Mouse (Mus musculus) hindbrain, embryonic 16.5 days (tissue): ENCODE measurements around the gene Nfe2l1. TPM values are rescaled to one million over a fixed set of nuclear protein-coding genes. Genes with fewer than 3 reads are reported as not detected.

Source experiments
- ATAC-seq: fragments of 200-750 bp; cut with Nextera tagmentation; 2 replicates; pipeline ENCODE4 v1.8.0; 2017; ENCODE audit warnings: moderate TSS enrichment, moderate library complexity
- H3K27ac ChIP-seq: fragments of 300-500 bp; sonication (generic); 2 replicates; pipeline ENCODE4 v1.5.1; 2014; ENCODE audit warnings: low read depth, mild to moderate bottlenecking, control low read depth, low read length, moderate library complexity
- H3K27me3 ChIP-seq: fragments of 300-500 bp; sonication (generic); replicated peaks from 2 replicates; pipeline ENCODE4 v1.6.1; 2014; ENCODE audit warnings: low read length; ENCODE audit not compliant: control insufficient read depth, insufficient read depth
- H3K36me3 ChIP-seq: fragments of 300-500 bp; sonication (generic); 2 replicates; pipeline ENCODE4 v1.6.1; 2014; ENCODE audit warnings: mild to moderate bottlenecking, low read length, moderate library complexity, mixed read lengths; ENCODE audit not compliant: control insufficient read depth, insufficient read depth
- H3K4me1 ChIP-seq: fragments of 300-500 bp; sonication (generic); 2 replicates; pipeline ENCODE4 v1.6.1; 2014; ENCODE audit warnings: low read depth, low read length; ENCODE audit not compliant: control insufficient read depth, insufficient read depth
- H3K4me2 ChIP-seq: fragments of 300-500 bp; sonication (generic); 2 replicates; pipeline ENCODE4 v1.6.1; 2014; ENCODE audit warnings: mild to moderate bottlenecking, low read length, control low read depth, moderate library complexity
- H3K4me3 ChIP-seq: fragments of 300-500 bp; sonication (generic); 2 replicates; pipeline ENCODE4 v1.5.1; 2014; ENCODE audit warnings: mild to moderate bottlenecking, low read length, control low read depth, moderate library complexity
- H3K9ac ChIP-seq: fragments of 300-500 bp; sonication (generic); 2 replicates; pipeline ENCODE4 v1.6.1; 2014; ENCODE audit warnings: low read depth, mild to moderate bottlenecking, control low read depth, low read length, moderate library complexity
- H3K9me3 ChIP-seq: fragments of 300-500 bp; sonication (generic); 2 replicates; pipeline ENCODE4 v1.6.1; 2014; ENCODE audit warnings: mild to moderate bottlenecking, low read length, moderate library complexity; ENCODE audit not compliant: control insufficient read depth
- WGBS: fragments of 180-500 bp; shearing (Covaris S2); extraction: QIAGEN DNeasy Blood & Tissue Kit; methylation state at CpG from one replicate; pipeline ENCODE4 v1.1.7; 2014; 5-methylcytosine and 5-hydroxymethylcytosine counted together
- microRNA counts: library from miRNA; unstranded; fragments of <30 nt; microRNA quantifications from one replicate; lab custom pipeline; 2016
- microRNA-seq: library from miRNA; unstranded; fragments of <30 nt; microRNA quantifications from one replicate; pipeline ENCODE4, GENCODE M21; 2017
- polyA plus RNA-seq: library from polyadenylated mRNA; unstranded; fragments of >200 nt; fragmentation: Nextera tagmentation; extraction: Ambion mirVana; gene quantifications from 2 replicates; pipeline ENCODE4 v1.2.1, GENCODE M21; 2015

Gene Nfe2l1
- polyA plus RNA-seq, 1 experiment from 2014 or later: 83.3 TPM

- Histone ChIP-seq H3K27ac (no peak overlapping the region), H3K36me3 (peaks cover 39% of the 10 kb centered on the region), H3K27me3 (no peaks in the 10 kb centered on the region), H3K9ac (no peak overlapping the region), H3K4me2 (no peak overlapping the region), H3K4me1 (peaks cover 26% of the 10 kb centered on the region), H3K9me3 (no peaks in the 10 kb centered on the region), H3K4me3 (no peak overlapping the region)
- no peak for ATAC-seq
- WGBS: 90% methylated on average over 9 of the region's 9 CpGs
These were observed 57.4 kb downstream of the Nfe2l1 start for GRCm38 (mm10) chr11:96772413-96772812.

- Histone ChIP-seq H3K4me2 (no peak overlapping the region), H3K27me3 (no peaks in the 10 kb centered on the region), H3K9me3 (no peaks in the 10 kb centered on the region), H3K4me1 (peaks cover 30% of the 10 kb centered on the region), H3K36me3 (peaks cover 39% of the 10 kb centered on the region), H3K27ac (no peak overlapping the region; the same call in 1 of the 2 replicates), H3K4me3 (no peak overlapping the region), H3K9ac (no peak overlapping the region)
- WGBS: 98% methylated on average over 9 of the region's 9 CpGs
- ATAC-seq: no peak
These were observed 58.3 kb downstream of the Nfe2l1 start for GRCm38 (mm10) chr11:96771274-96771975.

GRCm38 (mm10) chr11:96768240-96768639, 61.5 kb downstream of the Nfe2l1 start:
- Histone ChIP-seq H3K4me3 (no peak overlapping the region), H3K9me3 (no peaks in the 10 kb centered on the region), H3K9ac (peak overlapping the region; percentile 41), H3K36me3 (peaks cover 39% of the 10 kb centered on the region), H3K27ac (peak overlapping the region; percentile 75), H3K4me1 (peaks cover 33% of the 10 kb centered on the region), H3K27me3 (no peaks in the 10 kb centered on the region), H3K4me2 (no peak overlapping the region)
- WGBS: 62% methylated on average over 9 of the region's 9 CpGs
- no peak for ATAC-seq

MicroRNAs within 50 kb of the gene (microRNA counts, 519-probe panel; counts per million panel counts)
- 2,889 counts per million, percentile 78 among the panel's probes with 10 or more counts for microRNA mmu-miR-152 (lab: Ali Mortazavi, UCI)

Small RNAs within 50 kb of the gene (microRNA-seq; reads per million reads assigned to microRNA genes)
- gene Mir152: 50.4 reads per million, percentile 41 among the genes with 10 or more reads in this experiment

Other genes starting within 250 kb of the Nfe2l1 start
- gene Snx11, start 52.4 kb downstream of the Nfe2l1 start, polyA plus RNA-seq: 52.2 and 55.9 TPM in 2 replicates
- gene Cbx1, start 40.8 kb downstream of the Nfe2l1 start, polyA plus RNA-seq: 51.6 and 52.0 TPM in 2 replicates
- gene Copz2, start 19.9 kb upstream of the Nfe2l1 start, polyA plus RNA-seq: 22.2 and 27.4 TPM in 2 replicates
- gene Cdk5rap3, start 86.5 kb upstream of the Nfe2l1 start, polyA plus RNA-seq: 81.2 and 84.8 TPM in 2 replicates
- 0.35 and 0.60 TPM in 2 replicates for gene Prr15l, start 98.1 kb upstream of the Nfe2l1 start, polyA plus RNA-seq
- gene Pnpo, start 114.0 kb upstream of the Nfe2l1 start, polyA plus RNA-seq: 36.2 and 37.3 TPM in 2 replicates
- gene Sp2, start 153.0 kb upstream of the Nfe2l1 start, polyA plus RNA-seq: 13.5 and 19.0 TPM in 2 replicates
- 0.32 and 0.35 TPM in 2 replicates for gene Sp6, start 183.4 kb upstream of the Nfe2l1 start, polyA plus RNA-seq
- gene Scrn2, start 200.0 kb upstream of the Nfe2l1 start, polyA plus RNA-seq: 14.5 and 16.8 TPM in 2 replicates
- gene Lrrc46, start 211.4 kb upstream of the Nfe2l1 start, polyA plus RNA-seq: 3.4 and 3.9 TPM in 2 replicates
- gene Mrpl10, start 211.6 kb upstream of the Nfe2l1 start, polyA plus RNA-seq: 63.4 and 66.9 TPM in 2 replicates
- 12.5 and 12.9 TPM in 2 replicates for gene Osbpl7, start 220.7 kb upstream of the Nfe2l1 start, polyA plus RNA-seq